Mouse (Mus musculus): ENCODE measurements around the gene Gm49358.

- TF ChIP-seq CTCF (conservative IDR thresholded peaks at IDR 0.05; ENCODE audit: low read length) (no peak), POU5F1 (IDR thresholded peaks at IDR 0.05; ENCODE audit: borderline replicate concordance, low read length) (no peak), NANOG (IDR thresholded peaks at IDR 0.05; ENCODE audit: borderline replicate concordance, low read length) (no peak)
Measured at GRCm38 (mm10) chr10:86878721-86879120, 114.9 kb downstream of the Gm49358 start.

Measured in E14TG2a.4 (cell line).